Mouse (Mus musculus) heart, adult 18-20 months (tissue): ENCODE results near the gene Dnmt1. TPM values are rescaled to one million over a fixed set of nuclear protein-coding genes. Genes with fewer than 3 reads are reported as not detected.

Source experiments
- DNase-seq, 2 experiments: peaks; one replicate each; pipeline ENCODE4 v3.0.0; 2021 to 2022; ENCODE audit warnings: mixed read lengths in 1 of 2
- total RNA-seq, 2 experiments: library from RNA; stranded (reverse); gene quantifications; 2 replicates each; pipeline ENCODE4 v1.2.3; 2021

Gene Dnmt1
- total RNA-seq, 2 experiments from 2014 or later: 10.3 to 12.6 TPM

DNA sequence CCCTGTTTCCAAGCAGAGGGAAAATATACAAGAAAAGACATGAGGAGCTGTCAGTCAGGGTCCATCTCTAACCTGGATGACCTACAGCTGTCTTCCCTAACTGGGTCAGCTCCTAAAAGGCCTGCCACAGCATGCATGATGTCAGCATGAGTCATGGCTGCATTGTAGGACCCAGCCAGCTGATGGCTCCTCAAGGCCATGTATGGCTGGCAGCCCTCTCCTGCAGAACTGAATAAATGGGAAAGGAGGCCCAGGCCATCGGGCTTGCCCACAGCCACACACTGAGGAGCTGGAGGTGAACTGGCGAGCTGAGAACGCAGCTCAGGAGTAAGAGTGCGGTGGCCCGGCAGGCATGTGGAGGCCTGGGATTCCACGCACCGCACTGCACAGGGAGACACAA, 16.3 kb downstream of the Dnmt1 start:
- peak; percentile 34 to 48 for DNase-seq

GRCm38 (mm10) chr9:20923258-20923657, 36.4 kb downstream of the Dnmt1 start:
- no peak for DNase-seq

- peak in 1 of 2 experiments; percentile 40 for DNase-seq
Measured at GRCm38 (mm10) chr9:20916160-20916559, 43.5 kb downstream of the Dnmt1 start.

DNA sequence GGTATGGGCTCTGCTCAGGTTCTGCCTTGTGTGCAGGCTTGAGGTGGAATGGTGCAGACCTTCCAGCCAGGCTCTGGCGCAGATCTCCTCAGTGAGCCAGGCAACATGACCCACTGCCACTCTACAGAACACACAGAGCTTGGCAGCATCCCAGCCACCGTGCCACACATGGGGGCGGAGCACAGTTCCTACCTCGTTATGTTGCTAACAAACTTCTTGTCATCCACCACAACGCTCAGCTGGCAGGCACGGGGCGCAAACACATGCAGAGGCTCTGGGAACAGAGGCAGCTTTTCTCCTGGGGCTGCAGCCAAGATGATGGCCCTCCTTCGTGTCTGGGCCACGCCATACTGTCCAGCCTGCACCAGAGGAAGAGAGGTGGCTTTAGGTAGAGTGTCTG, 49.7 kb downstream of the Dnmt1 start:
- peak; percentile 59 to 62 for DNase-seq

- DNase-seq: no peak
Measured at GRCm38 (mm10) chr9:20902174-20902491, 57.6 kb downstream of the Dnmt1 start.

GRCm38 (mm10) chr9:20901466-20902173, 58.1 kb downstream of the Dnmt1 start:
- DNase-seq: peak; percentile 57 to 73

DNA sequence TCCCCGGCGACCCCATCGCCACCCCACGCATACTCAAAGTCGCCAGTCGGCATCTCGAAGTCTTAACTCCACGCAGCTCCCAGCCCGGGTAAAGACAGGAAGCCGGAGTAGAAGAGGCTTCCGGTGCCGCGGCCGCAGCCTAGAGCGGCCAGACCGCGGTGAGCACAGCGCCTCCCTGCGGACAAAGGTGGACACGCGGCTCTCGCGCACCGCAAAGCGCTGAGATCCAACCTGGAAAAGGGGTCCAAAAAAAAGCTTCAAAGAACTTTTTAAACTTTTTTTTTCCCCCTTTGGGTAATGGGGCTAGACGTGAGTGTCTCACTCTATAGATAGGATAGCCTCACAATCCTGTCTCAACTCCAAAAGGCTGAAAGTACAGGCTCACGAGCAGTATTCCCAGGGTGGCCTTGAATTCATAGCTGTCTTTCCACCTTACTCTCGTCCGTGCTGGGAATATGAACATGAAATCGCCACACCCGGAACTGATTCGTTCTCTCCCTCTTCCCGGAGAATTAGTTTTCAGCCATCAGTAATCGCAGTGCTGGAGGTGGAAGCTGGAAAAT, 61.1 kb downstream of the Dnmt1 start, which contains the start of gene Eif3g:
Gene Eif3g, minus strand, starts transcription at position 113 of the 563 bp plus-strand sequence.
- DNase-seq: peak; percentile 83 to 90

DNA sequence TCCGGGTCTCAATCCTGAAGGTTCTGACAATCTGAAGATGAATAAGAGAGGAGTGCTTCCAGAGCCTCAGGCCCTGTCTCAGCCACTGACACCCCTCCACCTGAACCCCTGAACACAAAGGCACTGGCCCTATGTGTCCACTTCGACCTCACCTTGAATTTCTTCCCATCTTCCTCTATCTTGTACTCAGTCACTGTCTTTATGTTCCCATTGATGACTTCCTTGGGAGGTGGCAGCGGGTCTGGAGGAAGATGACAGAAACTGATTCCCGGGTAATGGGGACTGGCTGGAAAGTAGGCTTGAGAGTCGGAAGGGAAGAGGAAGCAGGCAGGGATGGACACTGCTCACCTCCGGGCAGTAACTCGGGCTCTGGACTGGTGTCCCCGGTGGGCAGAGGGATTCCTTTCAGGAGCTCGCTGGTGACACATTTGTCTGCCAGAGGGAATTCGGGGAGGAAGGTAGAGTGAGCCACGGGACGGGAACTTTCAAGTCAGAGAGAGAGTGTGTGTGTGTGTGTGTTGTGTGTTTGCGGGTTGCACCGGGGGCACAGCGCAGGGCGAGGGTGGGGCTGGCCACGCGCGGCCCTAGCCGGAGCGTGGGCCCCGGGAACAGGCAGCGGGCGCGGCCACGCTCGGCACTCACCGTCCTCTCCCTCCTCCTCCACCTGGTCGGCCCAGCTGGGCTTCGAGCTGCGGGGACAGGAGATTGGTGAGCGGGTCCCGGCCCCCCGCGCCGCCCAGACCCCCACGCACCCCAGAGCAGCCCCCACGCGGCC, 61.8 kb downstream of the Dnmt1 start:
- DNase-seq: no peak

DNA sequence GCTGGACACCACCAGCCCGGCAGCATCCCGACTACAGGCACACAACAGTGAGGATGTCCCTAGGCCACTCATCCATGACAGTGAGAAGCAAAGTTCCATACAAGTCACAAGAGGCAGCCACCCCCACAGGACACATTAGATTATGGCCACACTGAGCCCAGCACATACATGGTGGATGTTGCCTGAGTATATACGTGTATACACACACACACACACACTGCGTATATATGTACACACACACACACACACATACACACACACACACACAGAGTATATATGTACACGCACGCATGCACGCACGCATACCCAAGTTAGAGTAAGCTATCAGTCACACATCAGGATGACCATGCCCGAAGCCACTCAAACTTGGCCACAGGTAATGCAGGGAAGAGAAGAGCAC, 64.3 kb downstream of the Dnmt1 start:
- DNase-seq: no peak

GRCm38 (mm10) chr9:20894629-20895028, 65.1 kb downstream of the Dnmt1 start:
- no peak for DNase-seq

DNA sequence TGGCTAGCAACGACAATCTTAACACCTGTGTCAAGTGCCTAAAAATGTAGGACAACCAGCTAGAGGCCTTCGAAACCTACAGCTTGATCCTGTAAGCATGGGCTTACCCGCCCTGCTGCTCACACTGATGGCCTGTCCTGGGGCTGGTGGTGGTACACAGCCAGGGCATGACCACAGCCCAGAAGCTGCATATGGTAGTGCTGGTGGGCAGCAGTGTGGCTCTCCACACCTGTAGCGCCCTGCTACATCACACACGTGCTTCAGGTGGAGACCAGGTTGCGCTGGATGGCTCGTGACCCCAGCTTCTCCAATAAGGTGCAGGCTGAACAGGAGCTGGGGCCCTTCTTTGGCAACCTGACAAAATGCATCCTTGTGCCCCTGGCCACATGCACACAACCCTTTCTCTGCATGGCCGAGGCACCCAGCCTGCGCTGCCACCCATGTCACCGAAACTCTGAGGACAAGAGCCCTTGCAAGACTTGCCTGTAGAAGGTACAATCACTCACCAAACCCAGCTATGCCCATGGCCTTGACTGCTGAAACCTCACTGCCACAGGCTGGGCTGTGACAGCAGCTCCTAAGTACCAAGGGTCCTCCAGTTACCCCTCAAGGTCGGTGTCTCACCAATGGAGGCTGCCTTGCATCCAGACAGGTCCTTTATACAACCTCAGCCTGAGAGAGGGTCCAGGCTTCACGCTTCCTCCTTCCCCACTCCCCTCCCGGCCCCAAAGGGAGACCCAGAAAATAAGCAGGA, 65.9 kb downstream of the Dnmt1 start:
- no peak for DNase-seq

DNA sequence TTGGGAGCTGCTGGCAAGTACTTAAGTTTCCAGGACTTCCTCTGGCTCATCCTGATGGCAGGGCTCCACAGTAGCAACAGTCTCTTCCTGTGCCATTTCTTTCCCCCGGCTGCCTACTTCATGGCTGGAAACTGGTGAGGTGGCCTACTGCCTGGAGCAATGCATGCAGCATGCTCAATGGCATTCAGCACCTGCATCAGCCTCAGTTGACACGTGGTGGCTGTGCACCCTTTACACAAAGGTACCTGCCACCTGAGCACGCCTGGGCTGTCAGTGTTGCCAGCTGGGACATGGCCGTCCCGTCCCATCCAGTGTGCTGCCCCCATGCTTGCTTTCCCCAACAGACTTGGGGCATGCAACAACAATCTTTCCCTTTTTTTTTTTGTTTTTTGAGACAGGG, 66.6 kb downstream of the Dnmt1 start:
- DNase-seq: no peak

- DNase-seq: no peak
Measured at GRCm38 (mm10) chr9:20892104-20892653, 67.5 kb downstream of the Dnmt1 start.

DNA sequence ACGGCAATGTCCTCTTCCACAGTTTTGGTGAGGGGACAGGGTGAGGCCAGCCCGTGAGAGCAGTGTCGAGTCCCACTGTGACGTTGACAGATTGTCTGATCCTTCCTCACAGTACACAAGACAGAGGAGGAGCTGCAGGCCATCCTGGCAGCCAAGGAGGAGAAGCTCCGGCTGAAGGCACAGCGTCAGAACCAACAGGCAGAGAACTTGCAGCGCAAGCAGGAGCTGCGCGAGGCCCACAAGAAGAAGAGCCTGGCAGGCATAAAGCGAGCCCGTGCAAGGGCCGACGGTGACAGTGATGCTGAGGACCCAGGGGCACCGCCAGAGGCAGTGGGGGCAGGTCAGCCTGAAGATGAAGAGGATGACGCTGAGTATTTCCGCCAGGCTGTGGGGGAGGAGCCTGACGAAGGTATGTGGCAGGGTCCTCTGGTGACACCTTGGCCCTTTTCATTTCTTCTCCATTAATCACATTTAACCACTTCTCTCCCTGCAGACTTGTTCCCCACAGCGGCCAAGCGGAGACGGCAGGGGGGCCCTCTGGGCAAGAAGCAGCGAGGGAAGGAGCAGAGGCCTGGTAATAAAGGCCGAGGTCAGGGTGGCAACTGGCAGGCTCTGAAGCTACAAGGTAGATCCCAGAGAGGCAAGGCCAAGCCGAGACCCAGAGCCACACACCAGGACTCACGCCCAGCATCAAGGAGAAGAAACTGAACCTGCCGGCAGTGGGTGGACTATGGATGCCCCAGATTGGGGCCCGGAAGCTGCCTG, 68.2 kb downstream of the Dnmt1 start:
- no peak for DNase-seq

DNA sequence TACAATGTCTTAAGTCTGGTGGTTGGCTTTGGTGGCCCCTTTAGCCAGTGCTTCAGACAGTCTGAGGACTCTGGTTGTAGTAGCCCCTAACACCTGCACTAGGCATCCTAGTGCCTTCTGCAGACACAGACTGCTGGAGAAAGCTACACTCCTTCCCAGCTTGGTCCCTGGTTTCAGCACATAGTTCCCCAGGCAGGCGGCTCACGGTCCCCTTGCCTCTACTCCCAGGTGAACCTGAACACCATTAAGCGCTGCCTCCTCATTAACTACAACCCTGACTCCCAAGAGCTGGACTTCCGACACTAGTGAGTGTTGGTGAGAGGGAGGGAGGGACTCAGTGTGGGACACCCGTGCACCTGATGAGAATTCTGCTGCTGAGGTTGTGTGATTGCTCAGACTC, 69.3 kb downstream of the Dnmt1 start:
- no peak for DNase-seq

DNA sequence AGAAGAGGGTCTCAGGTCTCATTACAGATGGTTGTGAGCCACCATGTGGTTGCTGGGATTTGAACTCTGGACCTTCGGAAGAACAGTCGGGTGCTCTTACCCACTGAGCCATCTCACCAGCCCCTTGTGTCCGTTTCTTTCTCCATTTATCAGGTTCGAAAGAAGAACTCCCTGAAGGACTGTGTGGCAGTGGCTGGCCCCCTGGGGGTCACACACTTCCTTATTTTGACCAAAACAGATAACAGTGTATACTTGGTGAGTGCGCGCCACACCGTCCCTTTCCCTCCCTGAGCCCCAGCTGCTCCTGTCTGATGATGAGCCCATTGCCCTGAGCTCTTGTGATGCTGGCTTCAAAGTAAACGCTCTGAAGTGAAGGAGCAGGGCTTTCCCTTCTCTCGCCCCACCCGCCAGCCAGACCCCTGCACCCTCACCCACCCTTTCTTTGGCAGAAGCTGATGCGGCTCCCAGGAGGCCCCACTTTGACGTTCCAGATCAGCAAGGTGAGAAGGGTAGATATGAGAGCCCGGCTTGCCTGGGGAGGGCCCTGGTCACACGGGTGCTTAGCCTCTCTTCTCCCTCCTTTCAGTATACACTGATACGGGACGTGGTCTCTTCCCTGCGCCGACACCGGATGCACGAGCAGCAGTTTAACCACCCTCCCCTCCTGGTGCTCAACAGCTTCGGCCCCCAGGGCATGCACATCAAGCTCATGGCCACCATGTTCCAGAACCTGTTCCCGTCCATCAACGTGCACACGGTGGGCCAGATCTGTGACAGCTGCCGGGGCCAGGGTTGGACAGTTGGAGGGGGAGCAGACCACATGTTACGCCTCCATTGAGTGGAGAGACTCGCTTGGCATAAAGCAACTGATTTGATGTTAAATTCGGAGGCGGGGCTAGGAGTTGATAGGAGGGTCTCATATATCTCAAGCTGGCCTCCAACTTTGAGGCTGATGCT, 70.2 kb downstream of the Dnmt1 start:
- DNase-seq: no peak

DNA sequence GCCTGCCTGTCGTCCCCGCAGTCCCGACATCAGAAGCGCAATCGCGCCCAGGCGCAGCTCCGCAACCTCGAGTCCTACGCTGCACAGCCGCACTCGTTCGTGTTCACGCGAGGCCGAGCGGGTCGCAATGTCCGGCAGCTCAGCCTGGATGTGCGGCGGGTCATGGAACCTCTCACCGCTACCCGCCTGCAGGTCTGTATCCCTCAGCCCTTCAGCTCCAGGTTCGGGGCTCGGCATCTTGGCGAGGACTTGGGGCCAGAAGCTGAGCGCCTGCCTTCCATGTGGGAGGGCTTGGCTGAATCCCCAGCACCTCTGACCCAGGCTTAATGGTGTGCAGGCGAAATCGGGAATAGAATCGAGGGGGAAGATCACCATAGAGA, 71.3 kb downstream of the Dnmt1 start:
- no peak for DNase-seq

- DNase-seq: peak; percentile 95 to 98
Measured at GRCm38 (mm10) chr9:20887704-20888385, 71.8 kb downstream of the Dnmt1 start, which contains the start of gene Ppan. TSS of gene Ppan (plus strand) at chr9:20888175.

DNA sequence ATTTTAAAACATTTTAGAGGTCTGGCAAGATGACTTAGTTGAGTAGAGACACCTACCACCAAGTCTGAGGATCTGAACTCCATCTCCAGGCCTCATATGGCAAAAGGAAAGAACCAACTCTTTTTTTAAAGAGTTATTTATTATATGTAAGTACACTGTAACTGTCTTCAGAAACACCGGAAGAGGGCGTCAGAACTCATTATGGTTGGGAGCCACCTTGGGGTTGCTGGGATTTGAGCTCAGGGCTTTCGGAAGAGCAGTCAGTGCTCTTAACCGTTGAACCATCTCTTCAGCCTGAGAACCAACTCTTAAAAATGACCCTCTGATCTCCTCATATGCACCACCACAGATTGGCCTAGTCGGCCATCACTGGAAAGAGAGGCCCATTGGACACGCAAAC, 72.5 kb downstream of the Dnmt1 start:
- no peak for DNase-seq

GRCm38 (mm10) chr9:20886563-20886962, 73.1 kb downstream of the Dnmt1 start:
- DNase-seq: no peak
